Mouse (Mus musculus): ENCODE measurements at regions not wholly inside any gene's neighbourhood (a gene's known extent, or its start where the extent isn't known, plus 50 kb on each side); places are given as distances from the start of the nearest gene placed in this dataset.
"Not testable (repeated sequence)": the region's sequence is repeated elsewhere in the genome, so short reads cannot be mapped to it uniquely, and the experiment has no call there.

DNA sequence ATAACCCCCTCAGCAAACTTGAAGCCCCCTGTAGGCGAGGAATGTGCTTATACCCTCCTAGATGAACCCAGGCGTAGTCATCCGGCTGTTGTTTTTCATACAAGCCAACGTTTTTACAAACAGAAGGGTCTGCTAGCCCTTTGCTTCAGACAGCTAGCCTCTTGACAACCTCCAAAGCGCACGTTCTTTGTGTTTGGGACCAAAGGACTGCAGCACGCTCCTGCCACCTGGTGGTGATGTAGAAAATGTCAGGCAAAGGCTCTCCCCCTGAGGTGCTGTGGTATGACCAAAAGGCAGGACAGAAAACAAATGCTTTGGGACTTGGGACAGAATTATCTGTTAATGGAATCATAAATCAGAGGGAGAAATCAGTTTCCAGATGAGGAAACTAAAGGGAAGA is 109.4 kb upstream of the Rad23b start:
- Histone ChIP-seq H3K36me3 (replicated peaks) (no peaks in the 10 kb centered on the region), H3K9me3 (replicated peaks) (no peaks in the 10 kb centered on the region), H3K4me3 (replicated peaks) (no peak overlapping the region), H3K4me2 (no peak overlapping the region), H3K27me3 (no peaks in the 10 kb centered on the region), H3K9ac (no peak overlapping the region), H3K27ac (replicated peaks) (no peak overlapping the region), H3K4me1 (replicated peaks) (no peaks in the 10 kb centered on the region)
- ATAC-seq (ENCODE audit: insufficient read depth), result no peak
- 4% methylated on average over 7 of the region's 7 CpGs for WGBS (ENCODE audit: insufficient replicate concordance)

DNA sequence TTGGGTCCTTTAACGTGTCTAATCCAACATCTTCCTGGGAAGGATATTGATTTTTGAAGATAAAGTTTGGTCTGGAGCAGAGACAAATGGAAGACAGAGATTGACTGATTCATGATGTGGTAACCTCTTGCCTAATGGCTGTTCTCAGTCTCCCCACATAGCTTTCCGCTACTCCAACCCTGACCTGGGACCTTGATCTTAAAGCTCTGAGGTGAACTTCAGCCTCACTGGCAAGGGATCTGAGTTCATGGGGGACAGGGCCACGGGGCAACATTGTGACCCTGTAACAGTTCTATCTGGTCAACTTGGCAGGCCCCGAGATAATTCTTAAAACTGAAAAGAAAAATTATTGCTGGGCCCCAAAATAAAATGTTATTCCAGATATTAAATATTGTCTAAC is 107.5 kb upstream of the Rad23b start:
- H3K9me3 ChIP-seq (replicated peaks), result no peaks in the 10 kb centered on the region
- no peak overlapping the region for H3K4me3 ChIP-seq (replicated peaks)
- no peak for ATAC-seq (ENCODE audit: insufficient read depth)
- H3K27ac ChIP-seq (replicated peaks), result no peak overlapping the region
- H3K4me2 ChIP-seq, result no peak overlapping the region
- no peak overlapping the region for H3K9ac ChIP-seq
- 50% methylated on average over 4 of the region's 4 CpGs for WGBS (ENCODE audit: insufficient replicate concordance)
- no peaks in the 10 kb centered on the region for H3K36me3 ChIP-seq (replicated peaks)
- no peaks in the 10 kb centered on the region for H3K27me3 ChIP-seq
- H3K4me1 ChIP-seq (replicated peaks), result no peaks in the 10 kb centered on the region

DNA sequence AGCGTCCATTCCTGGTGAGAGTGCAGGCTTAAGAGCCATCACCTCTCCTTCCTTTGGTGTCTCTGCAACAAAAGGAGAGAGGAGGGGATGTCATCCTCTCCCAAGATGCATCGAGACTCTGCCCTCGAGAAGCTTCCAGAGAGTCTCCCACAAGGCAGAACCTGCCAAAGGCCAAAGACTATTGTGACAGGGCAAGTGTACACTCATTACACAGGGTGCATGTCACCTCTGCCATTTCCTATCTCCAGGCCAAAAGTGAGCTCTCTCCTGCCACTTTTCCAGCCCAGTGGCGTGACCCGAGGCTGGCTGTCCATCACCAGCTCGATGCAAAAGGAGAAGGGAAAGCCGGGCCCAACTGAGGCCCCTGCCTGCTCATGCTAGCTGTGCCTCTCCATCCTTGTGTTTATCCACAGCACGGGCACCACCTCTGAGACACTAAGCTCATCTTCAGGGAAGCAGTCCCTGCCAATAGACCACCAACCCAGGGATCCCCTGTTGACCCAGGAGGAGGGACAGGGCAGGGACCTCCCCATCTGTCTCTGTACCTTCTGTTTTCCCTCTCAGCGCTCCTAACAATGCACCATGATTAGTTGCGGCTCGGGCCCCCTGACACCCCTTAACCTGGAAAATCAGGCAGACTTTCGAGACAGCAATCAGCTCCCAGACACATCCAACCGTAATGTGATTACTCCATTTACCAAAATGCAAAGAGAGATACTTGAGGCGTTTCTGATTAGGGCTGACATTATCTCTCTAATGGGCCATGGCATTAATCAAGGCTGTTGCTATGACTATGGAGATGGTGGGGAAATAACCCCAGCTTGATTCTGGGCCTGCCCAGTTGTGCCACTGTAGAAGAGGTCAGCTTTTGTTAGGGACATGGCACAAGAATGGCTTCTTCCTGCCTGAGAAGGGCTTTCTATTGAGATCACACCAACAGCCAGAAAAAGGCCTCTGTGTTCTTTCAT is 106.5 kb upstream of the Rad23b start:
- no peak overlapping the region for H3K4me3 ChIP-seq (replicated peaks)
- H3K27ac ChIP-seq (replicated peaks), result no peak overlapping the region
- no peak for ATAC-seq (ENCODE audit: insufficient read depth)
- H3K9ac ChIP-seq, result no peak overlapping the region
- H3K36me3 ChIP-seq (replicated peaks), result no peaks in the 10 kb centered on the region
- no peaks in the 10 kb centered on the region for H3K27me3 ChIP-seq
- no peaks in the 10 kb centered on the region for H3K4me1 ChIP-seq (replicated peaks)
- no peaks in the 10 kb centered on the region for H3K9me3 ChIP-seq (replicated peaks)
- 63% methylated on average over 14 of the region's 14 CpGs for WGBS (ENCODE audit: insufficient replicate concordance)
- H3K4me2 ChIP-seq, result no peak overlapping the region

DNA sequence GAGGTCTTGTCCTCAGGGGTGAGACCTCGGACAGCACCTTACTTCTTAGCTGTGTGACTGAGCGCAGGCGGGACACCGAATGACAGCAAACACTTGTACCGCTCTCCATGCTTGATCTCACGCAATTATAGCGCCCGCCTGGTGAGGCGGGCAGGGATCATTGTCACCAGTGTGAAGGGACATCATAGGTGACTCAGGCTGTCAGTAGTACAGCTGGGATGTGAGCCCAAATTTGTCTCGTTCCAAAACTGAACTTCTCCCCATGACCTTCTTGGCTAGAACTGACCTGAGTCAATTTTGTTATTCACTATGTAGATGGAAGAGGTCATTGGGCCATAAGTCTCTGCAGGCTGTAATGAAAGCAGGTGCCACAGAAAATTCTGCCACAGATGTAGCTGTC is 104.1 kb upstream of the Rad23b start:
- no peak overlapping the region for H3K4me2 ChIP-seq
- no peak overlapping the region for H3K4me3 ChIP-seq (replicated peaks)
- ATAC-seq (ENCODE audit: insufficient read depth), result no peak
- H3K36me3 ChIP-seq (replicated peaks), result no peaks in the 10 kb centered on the region
- WGBS (ENCODE audit: insufficient replicate concordance), result 78% methylated on average over 10 of the region's 10 CpGs
- no peaks in the 10 kb centered on the region; the same call in 1 of the 2 replicates for H3K27me3 ChIP-seq
- no peaks in the 10 kb centered on the region for H3K9me3 ChIP-seq (replicated peaks)
- H3K9ac ChIP-seq, result no peak overlapping the region
- H3K4me1 ChIP-seq (replicated peaks), result no peaks in the 10 kb centered on the region
- H3K27ac ChIP-seq (replicated peaks), result no peak overlapping the region

DNA sequence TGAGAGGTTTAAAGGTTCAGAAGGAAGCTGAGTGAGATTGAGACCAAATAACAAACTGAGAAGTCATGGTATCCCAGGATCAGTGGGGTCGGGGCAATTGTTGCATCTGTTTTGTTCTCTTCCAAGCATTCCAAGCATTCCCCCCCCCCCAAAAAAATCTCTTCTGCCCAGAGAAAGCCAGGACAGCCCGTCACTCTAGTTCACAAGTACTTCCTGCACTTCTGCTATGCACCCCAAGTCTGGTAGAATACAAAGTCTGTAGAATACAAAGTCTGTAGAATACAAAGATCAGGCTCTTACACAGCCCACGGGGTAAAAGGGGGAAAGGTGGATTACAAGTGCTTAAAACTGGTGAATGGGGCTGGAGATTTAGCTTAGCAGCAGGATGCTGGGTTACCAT is 99.5 kb upstream of the Rad23b start:
- Histone ChIP-seq H3K27ac (replicated peaks) (no peak overlapping the region), H3K9ac (no peak overlapping the region), H3K27me3 (no peaks in the 10 kb centered on the region; the same call in 1 of the 2 replicates), H3K4me1 (replicated peaks) (no peaks in the 10 kb centered on the region), H3K9me3 (replicated peaks) (no peaks in the 10 kb centered on the region), H3K4me2 (no peak overlapping the region), H3K4me3 (replicated peaks) (no peak overlapping the region), H3K36me3 (replicated peaks) (no peaks in the 10 kb centered on the region)
- 26% methylated on average over 3 of the region's 3 CpGs for WGBS (ENCODE audit: insufficient replicate concordance)
- no peak for ATAC-seq (ENCODE audit: insufficient read depth)

DNA sequence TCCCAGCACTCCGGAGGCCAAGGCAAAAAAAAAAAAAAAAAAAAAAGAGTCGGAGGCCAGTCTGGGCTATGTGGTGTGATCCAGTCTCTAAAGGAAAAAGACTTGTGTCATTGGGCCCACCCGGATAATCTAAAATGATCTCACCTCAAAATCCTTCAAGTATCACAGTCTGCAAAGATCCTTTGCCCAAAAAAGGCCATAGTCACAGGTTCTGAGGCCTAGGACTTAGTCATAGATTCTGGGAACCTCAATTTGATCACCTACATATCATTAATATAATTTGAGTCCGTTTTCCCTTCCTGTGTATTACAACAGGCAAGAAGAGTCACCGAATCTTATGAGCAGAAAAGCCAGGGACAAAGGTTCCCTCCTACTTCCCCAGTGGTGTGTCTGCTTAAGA is 98.3 kb upstream of the Rad23b start:
- 59% methylated on average over 5 of the region's 5 CpGs for WGBS (ENCODE audit: insufficient replicate concordance)

DNA sequence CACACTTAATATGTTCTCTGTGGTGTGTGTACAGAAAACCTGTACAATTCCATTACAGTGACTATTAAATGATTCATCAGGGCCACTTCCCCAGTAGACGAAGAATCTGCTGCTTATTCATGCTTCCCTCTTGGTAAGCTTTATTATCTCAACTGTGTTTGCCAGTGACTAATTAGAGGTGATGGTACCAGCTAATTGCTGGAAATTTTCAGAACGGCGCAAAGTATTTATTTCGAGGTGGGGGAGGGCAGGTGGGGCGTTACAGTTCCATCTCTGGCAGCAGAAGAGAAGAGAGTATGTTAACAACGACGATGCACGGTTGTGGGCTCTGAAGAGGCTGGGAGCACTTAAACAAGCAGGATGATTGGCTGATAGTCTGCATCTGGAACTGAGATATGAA is 96.1 kb upstream of the Rad23b start:
- Histone ChIP-seq H3K9me3 (replicated peaks) (no peaks in the 10 kb centered on the region), H3K27ac (replicated peaks) (no peak overlapping the region), H3K9ac (no peak overlapping the region), H3K4me3 (replicated peaks) (no peak overlapping the region), H3K27me3 (no peaks in the 10 kb centered on the region; the same call in 1 of the 2 replicates), H3K36me3 (replicated peaks) (no peaks in the 10 kb centered on the region), H3K4me1 (replicated peaks) (no peaks in the 10 kb centered on the region), H3K4me2 (no peak overlapping the region)
- no peak for ATAC-seq (ENCODE audit: insufficient read depth)
- WGBS (ENCODE audit: insufficient replicate concordance), result 68% methylated on average over 8 of the region's 8 CpGs

More for the DNA sequence above, 98.3 kb upstream of the Rad23b start:
- H3K9me3 ChIP-seq (replicated peaks), result no peaks in the 10 kb centered on the region
- no peaks in the 10 kb centered on the region for H3K36me3 ChIP-seq (replicated peaks)
- H3K4me2 ChIP-seq, result no peak overlapping the region
- H3K4me1 ChIP-seq (replicated peaks), result no peaks in the 10 kb centered on the region
- H3K27ac ChIP-seq (replicated peaks), result no peak overlapping the region
- no peak for ATAC-seq (ENCODE audit: insufficient read depth)
- no peak overlapping the region for H3K4me3 ChIP-seq (replicated peaks)
- no peak overlapping the region for H3K9ac ChIP-seq
- H3K27me3 ChIP-seq, result no peaks in the 10 kb centered on the region; the same call in 1 of the 2 replicates

DNA sequence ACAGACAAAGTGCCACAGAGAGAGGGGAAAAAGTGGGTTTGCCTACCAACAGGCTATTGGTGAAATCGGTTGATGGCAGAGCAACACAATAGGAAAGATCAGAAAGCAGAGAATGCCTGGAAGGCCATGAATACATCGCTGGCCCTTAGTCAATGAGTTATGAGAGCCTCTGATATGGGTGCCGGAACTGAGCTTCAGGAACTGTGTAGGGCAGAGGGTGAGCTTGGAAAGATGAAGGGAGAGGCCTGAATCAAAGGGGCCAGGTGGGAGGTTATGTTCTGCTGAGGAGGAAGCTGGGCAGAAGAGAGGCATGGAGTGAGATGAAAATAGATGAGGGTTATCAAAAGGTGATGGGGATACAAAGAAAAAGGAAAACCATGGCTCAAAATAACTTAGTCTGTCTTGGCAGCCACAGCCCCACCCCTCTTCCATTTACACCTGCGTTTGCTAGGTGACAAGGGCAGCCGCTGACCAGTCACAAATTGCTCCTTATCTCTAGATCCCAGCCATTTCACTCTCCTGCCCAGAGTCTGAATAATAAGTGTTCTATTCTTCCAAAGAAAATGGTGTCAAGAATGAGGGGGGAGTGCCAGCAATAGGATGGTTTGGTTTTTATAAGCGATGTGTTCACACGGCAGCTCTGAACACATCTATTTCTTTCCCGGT is 77.7 kb upstream of the Rad23b start:
- Histone ChIP-seq H3K9me3 (replicated peaks) (no peaks in the 10 kb centered on the region), H3K9ac (no peak overlapping the region), H3K4me1 (replicated peaks) (no peaks in the 10 kb centered on the region), H3K36me3 (replicated peaks) (no peaks in the 10 kb centered on the region), H3K27me3 (no peaks in the 10 kb centered on the region), H3K27ac (replicated peaks) (no peak overlapping the region), H3K4me2 (no peak overlapping the region), H3K4me3 (replicated peaks) (no peak overlapping the region)
- WGBS (ENCODE audit: insufficient replicate concordance), result 63% methylated on average over 8 of the region's 8 CpGs
- no peak for ATAC-seq (ENCODE audit: insufficient read depth)

DNA sequence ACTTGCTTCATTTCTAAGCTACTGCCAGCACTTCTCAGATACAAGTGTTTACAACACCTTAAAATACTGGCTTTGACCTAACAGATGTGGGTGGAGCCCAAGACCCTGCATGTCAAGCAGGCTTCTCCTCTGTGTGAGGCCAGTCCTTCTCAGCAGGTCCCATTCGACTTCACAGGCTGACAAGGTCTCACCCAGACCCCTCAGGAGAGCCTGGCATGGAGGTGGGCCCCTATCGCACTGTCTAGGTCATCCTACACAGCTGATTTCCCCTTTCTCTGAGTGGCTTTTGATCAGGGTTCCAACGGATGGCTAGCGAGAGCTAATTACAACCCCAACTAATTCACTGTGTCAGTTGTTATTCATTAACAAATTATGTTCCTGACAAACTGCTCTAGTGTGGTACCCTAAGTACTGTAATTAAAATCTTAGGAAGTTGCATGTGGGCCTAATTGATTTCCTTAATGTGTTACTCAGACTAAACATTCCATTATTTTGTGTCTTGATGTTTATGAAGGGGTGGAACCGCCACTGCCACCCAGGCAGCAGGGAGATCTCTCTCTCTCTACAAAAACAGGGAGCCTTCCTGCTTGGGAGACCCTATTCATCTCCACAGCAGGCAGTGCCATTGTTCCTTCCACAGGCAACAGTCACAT is 73.4 kb upstream of the Rad23b start:
- Histone ChIP-seq H3K4me3 (replicated peaks) (no peak overlapping the region), H3K9me3 (replicated peaks) (no peaks in the 10 kb centered on the region), H3K27me3 (no peaks in the 10 kb centered on the region), H3K4me1 (replicated peaks) (no peaks in the 10 kb centered on the region), H3K9ac (no peak overlapping the region), H3K36me3 (replicated peaks) (no peaks in the 10 kb centered on the region), H3K4me2 (no peak overlapping the region), H3K27ac (replicated peaks) (no peak overlapping the region)
- WGBS (ENCODE audit: insufficient replicate concordance), result 38% methylated on average over 5 of the region's 5 CpGs
- no peak for ATAC-seq (ENCODE audit: insufficient read depth)

DNA sequence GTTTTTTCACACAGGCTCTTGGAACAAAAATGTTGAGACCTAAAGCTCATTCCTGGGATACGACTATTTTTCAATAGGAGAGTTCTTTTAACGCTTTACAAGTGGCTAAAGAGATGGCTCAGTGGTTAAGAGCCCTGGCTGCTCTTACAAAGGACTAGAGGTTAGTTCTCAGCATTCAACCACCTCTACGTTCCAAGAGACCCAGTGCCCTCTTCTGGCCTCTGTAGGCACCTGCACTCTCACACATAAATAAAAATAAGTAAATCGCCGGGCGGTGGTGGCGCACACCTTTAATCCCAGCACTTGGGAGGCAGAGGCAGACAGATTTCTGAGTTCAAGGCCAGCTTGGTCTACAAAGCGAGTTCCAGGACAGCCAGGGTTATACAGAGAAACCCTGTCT is 70.5 kb upstream of the Rad23b start:
- not testable (repeated sequence) for H3K9me3 ChIP-seq (replicated peaks); H3K27ac ChIP-seq (replicated peaks); H3K36me3 ChIP-seq (replicated peaks); H3K4me2 ChIP-seq; H3K4me3 ChIP-seq (replicated peaks); H3K27me3 ChIP-seq; H3K4me1 ChIP-seq (replicated peaks); ATAC-seq (ENCODE audit: insufficient read depth); H3K9ac ChIP-seq
- 74% methylated on average over 8 of the region's 8 CpGs for WGBS (ENCODE audit: insufficient replicate concordance)

DNA sequence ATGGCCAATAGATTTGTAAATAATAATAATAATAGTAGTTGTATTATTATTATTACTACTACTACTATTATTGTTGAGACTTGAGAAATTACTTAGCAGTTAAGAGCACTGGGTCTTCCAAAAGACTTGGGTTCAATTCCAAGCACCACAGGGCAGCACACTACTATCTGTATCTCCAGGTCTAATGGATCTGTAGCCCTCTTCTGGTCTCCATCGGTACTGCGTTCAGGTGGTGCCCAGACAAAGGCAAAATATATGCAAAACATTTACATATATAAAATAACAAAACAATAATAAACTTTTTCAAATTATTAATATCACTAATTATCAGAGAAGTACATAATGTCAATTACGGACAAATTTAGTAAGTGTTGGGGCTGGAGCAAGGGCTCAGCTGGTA is 69.1 kb upstream of the Rad23b start:
- Histone ChIP-seq H3K27me3 (no peaks in the 10 kb centered on the region), H3K4me1 (replicated peaks) (no peaks in the 10 kb centered on the region), H3K4me3 (replicated peaks) (no peak overlapping the region), H3K36me3 (replicated peaks) (no peaks in the 10 kb centered on the region), H3K9ac (no peak overlapping the region), H3K9me3 (replicated peaks) (no peaks in the 10 kb centered on the region), H3K4me2 (no peak overlapping the region), H3K27ac (replicated peaks) (no peak overlapping the region)
- WGBS (ENCODE audit: insufficient replicate concordance), result 60% methylated on average over 3 of the region's 3 CpGs
- ATAC-seq (ENCODE audit: insufficient read depth), result no peak
